ENCODE assay signal across 9 mouse cellular contexts in genomic region chr13:83739131-83739530, GRCm38 (mm10).
DNase-seq lines count a peak whose midpoint lies in the region; ATAC-seq and TF ChIP-seq lines count a peak whose summit lies in the region.
"Had no signal": no experiment of that assay in that cellular context is flagged by ENCODE, and none has a peak within 500 bp of the region (broad histone marks: within the 10 kb centered on the region; RNA-seq: fewer than 3 reads in every experiment).

No protein-coding gene starts in this region.

- H3K9ac ChIP-seq in liver, embryonic 12.5 days, result no peak overlapping the region
- H3K9ac ChIP-seq in stomach, postnatal 0 days (ENCODE audit: low read length), result no peak overlapping the region

- H3K27me3 ChIP-seq in megakaryocyte, embryonic 14.5 days (replicated peaks), result peaks cover 65% of the 10 kb centered on the region
- peaks cover 61% of the 10 kb centered on the region for H3K27me3 ChIP-seq in liver, embryonic 12.5 days (replicated peaks)
- H3K27me3 ChIP-seq in stomach, postnatal 0 days (ENCODE audit: control insufficient read depth, insufficient read depth, low read length), result peaks cover 9% of the 10 kb centered on the region; the same call in 1 of the 2 replicates

- peaks cover 28% of the 10 kb centered on the region for H3K4me1 ChIP-seq in megakaryocyte, embryonic 14.5 days
- H3K4me1 ChIP-seq in liver, embryonic 12.5 days, result no peaks in the 10 kb centered on the region
- no peaks in the 10 kb centered on the region for H3K4me1 ChIP-seq in stomach, postnatal 0 days (replicated peaks; ENCODE audit: control insufficient read depth, insufficient read depth)

- H3K4me2 ChIP-seq in liver, embryonic 12.5 days, result peak overlapping the region; percentile 37
- H3K4me2 ChIP-seq in stomach, postnatal 0 days (replicated peaks; ENCODE audit: low read depth), result peak overlapping the region; percentile 34

- no peak for DNase-seq in gastrocnemius, adult 2 months
- DNase-seq in gastrocnemius, postnatal 4 days (ENCODE audit: low spot score in 2 of 2), result no peak
- DNase-seq in stomach, postnatal 0 days (ENCODE audit: low spot score), result no peak
- DNase-seq in right cerebral cortex, postnatal 10 days (ENCODE audit: low spot score in 2 of 2), result no peak
- DNase-seq: thymus, postnatal 36 days had no signal

- intact Hi-C loops in gastrocnemius, adult 2 months (cut with DNase I), result no loop called here

- TF ChIP-seq CTCF in gastrocnemius, adult 2 months (IDR thresholded peaks at IDR 0.05), result no peak
- TF ChIP-seq CTCF in stomach, postnatal 0 days (IDR thresholded peaks at IDR 0.05; ENCODE audit: low read depth), result no peak

- H3K9me3 ChIP-seq in megakaryocyte, embryonic 14.5 days, result no peaks in the 10 kb centered on the region
- H3K9me3 ChIP-seq in liver, embryonic 12.5 days (replicated peaks), result no peaks in the 10 kb centered on the region
- H3K9me3 ChIP-seq in stomach, postnatal 0 days (ENCODE audit: control insufficient read depth, low read length), result no peaks in the 10 kb centered on the region

- no peak for ATAC-seq in megakaryocyte, adult 5-6 weeks (ENCODE audit: poor library complexity, severe bottlenecking)
- no peak for ATAC-seq in liver, embryonic 12.5 days
- no peak for ATAC-seq in stomach, postnatal 0 days (ENCODE audit: low FRiP score, low TSS enrichment)
- no peak for ATAC-seq in CD4-positive, CD25-positive, alpha-beta regulatory T cell, adult 4 months

- WGBS in liver, embryonic 12.5 days (ENCODE audit: insufficient replicate concordance), result 16% methylated on average over 3 of the region's 3 CpGs
- 10% methylated on average over 3 of the region's 3 CpGs for WGBS in stomach, postnatal 0 days

- H3K36me3 ChIP-seq in megakaryocyte, embryonic 14.5 days (replicated peaks; ENCODE audit: low read length), result no peaks in the 10 kb centered on the region
- H3K36me3 ChIP-seq in liver, embryonic 12.5 days, result no peaks in the 10 kb centered on the region
- H3K36me3 ChIP-seq in stomach, postnatal 0 days (ENCODE audit: control insufficient read depth, insufficient read depth, low read length), result no peaks in the 10 kb centered on the region

- no peak overlapping the region for H3K27ac ChIP-seq in gastrocnemius, adult 2 months
- no peak overlapping the region for H3K27ac ChIP-seq in liver, embryonic 12.5 days
- no peak overlapping the region for H3K27ac ChIP-seq in stomach, postnatal 0 days (replicated peaks)

- TF ChIP-seq EP300 in stomach, postnatal 0 days (optimal IDR thresholded peaks at IDR 0.05), result no peak

- peak overlapping the region; percentile 38 for H3K4me3 ChIP-seq in gastrocnemius, adult 2 months
- H3K4me3 ChIP-seq in megakaryocyte, embryonic 14.5 days (replicated peaks), result peak overlapping the region; percentile 93
- H3K4me3 ChIP-seq in liver, embryonic 12.5 days, result no peak overlapping the region
- peak overlapping the region; percentile 22 for H3K4me3 ChIP-seq in stomach, postnatal 0 days (ENCODE audit: low read depth, low read length)
